Mouse (Mus musculus) embryo, embryonic 11 days (tissue): ENCODE results near the gene Rad51b.
A peak's percentile ranks its signal among the peaks of the same experiment; 100 is the strongest.

Experiments
- DNase-seq: peaks from one replicate; pipeline ENCODE4 v3.0.0-alpha.2; 2015

The Rad51b gene

GRCm38 (mm10) chr12:79585336-79585735 is 288.3 kb downstream of the Rad51b start:
- no peak for DNase-seq

GRCm38 (mm10) chr12:79588831-79589230 is 291.7 kb downstream of the Rad51b start:
- no peak for DNase-seq

DNA sequence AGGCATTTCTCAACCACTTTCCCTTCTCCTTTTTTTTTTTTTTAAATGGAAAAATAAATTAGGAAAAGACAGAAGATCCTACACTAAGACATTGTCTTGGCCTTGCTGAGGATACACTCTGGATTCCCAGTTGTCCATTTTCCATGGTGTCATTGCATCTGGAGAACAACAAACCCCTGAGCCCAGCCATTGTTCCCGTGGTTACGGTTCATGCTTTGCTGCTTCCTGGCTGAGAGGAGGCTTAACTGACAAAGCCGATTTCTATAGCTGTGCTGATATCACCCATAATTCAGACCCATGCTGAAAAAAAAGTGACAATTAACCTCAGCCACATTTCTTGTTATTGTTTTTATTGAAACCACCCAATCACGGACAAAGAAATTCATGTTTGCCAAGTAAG is 295.1 kb downstream of the Rad51b start:
- peak; percentile 50 for DNase-seq

- no peak for DNase-seq
Measured at GRCm38 (mm10) chr12:79596842-79597241, 299.8 kb downstream of the Rad51b start.

DNA sequence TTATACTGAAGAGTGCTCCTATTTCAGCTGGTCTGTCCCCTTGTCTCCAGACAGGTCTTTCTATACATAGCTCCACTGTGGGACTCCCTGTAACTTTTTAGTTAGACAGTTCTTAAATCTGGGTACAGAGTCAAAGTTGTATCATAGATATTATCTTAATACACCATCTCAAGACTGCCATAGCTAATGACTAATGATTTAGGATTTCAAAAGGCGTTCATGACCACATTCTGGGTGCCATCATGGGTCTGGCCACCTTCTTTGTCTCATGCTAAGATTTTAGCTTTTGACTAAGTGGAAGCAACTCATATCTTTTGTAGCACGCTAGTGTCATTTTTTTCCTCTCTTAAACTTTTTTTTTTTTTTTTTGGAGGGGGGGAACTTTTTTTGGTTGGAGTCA is 300.3 kb downstream of the Rad51b start:
- DNase-seq: no peak

- DNase-seq: no peak
Measured at GRCm38 (mm10) chr12:79597786-79598185, 300.7 kb downstream of the Rad51b start.

DNA sequence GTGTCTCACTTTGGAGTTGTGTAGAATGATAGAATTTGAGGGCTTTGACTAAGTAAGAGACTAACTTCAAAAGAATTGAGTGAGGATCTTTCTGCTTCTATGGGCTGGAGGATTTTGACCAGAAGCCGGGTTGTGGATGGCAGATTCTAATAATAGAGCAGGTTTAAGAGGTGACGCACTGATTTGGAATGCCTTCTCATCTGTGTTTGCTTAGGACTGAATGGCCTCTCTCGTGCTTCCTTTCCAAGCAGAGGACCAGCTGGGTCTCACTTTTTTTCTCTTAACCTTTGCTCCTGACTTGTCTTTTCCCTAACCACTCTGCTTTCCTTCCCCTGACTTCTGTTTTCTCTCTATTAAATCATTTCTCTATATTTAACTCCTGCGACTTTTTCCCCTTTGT is 301.4 kb downstream of the Rad51b start:
- DNase-seq: peak; percentile 66

GRCm38 (mm10) chr12:79598901-79599300 is 301.8 kb downstream of the Rad51b start:
- peak; percentile 39 for DNase-seq

DNA sequence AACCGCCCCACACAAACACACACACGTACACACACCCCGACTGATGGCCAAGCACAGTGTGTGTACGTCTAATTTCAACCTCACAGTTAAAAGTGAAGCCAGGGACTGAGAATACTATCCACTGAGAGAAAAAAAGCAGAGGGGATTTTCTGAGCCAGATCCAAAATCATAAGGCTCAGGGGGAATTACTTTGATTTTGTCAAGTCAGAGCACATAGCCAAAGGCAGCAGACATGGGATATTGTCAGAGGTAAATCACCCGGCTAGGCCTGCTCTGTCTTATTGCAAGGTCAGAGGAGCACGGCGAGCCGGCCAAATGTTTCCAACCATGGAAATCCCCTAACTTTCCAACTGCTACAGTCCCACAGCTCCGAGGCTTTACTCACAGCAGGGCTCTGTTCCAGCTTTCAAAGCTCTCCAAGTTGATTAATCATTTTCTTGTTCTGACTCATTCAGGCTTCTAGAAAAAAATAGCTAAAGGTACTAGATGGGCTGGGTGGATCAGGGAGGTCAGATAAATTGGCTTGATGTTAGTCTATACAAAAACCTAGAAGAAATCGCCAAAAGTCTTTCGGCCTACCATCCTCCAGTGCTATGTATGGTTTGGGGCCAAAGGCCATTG is 303.2 kb downstream of the Rad51b start:
- peak; percentile 70 for DNase-seq

- no peak for DNase-seq
Measured at GRCm38 (mm10) chr12:79602641-79603040, 305.6 kb downstream of the Rad51b start.

GRCm38 (mm10) chr12:79604850-79605249 is 307.8 kb downstream of the Rad51b start:
- DNase-seq: no peak

- DNase-seq: no peak
Measured at GRCm38 (mm10) chr12:79606197-79606631, 309.1 kb downstream of the Rad51b start.

DNA sequence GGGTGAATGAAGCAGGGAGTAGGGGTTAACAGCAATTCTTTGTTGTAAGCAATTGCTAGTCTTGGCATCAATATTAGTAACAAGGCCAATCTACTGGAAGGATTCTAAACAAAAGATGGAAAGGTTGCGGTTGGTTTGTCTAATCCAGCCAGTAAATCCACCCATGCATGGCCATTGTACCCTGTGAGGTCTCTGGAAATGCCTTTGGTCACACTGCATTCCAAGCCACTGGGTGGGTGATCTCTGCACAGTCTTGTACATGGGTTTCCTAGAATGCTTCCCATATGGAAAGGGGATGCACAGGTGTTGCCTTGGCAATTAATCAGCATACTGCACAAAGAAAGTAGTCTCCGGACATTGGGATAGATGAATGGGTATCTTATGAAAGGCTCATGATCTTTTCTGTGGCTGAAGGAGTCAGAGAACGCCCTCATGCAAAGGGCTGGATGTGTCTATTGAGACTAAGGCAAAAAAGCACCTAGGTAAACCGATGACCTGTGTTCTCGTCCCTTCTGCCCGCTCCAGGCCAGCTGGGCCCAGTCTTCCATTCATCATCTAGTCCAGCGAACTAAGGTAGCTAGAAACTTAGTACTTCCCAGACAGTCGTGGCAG is 312.4 kb downstream of the Rad51b start:
- peak; percentile 61 for DNase-seq

DNA sequence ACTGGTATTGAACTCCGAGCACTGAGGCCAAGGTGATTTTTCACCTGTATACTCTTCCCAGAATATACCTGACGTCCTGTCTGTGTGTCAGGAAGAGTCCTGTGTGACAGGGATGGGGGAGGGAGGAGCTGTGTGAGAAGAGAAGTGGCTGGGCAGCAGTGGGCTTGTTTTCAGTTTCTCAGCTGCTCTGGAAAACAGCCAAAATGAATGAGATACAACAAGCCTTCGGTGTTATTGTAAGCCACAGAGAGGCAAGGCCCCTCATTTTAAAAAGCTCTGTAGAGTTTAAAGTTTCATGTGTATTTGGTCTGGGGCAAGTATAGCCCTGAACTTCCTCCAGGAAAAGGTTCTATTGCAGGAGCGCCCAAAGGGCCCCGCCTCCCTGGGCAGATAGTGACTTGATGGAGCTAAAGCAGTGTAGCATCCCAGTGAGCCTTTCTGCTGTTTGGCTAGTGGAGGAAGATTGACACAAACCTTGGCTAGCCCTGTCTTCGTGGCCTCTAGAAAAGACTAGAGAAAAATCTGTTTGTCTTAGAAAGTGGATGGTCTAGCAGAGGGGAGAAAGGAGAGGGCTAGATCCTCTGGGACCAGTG is 313.5 kb downstream of the Rad51b start:
- DNase-seq: no peak

DNA sequence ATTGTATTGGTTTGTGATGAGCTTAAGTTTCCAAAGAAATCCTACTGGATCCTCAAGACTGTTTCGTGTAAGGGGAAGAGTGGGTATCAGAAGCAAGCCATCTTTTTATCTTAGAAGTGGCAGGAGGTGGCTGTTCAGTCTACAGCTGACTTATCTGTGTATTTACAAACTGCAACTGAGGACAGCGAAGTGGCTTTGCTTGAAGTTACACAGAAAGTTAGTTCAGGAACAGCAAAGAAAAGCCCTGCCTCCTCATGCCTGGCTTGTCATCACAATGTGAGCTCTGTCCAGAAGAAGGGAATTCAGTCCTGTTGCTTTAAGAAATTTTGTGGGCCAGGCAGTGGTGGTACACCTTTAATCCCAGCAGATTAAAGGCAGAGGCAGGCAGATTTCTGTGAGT is 314.6 kb downstream of the Rad51b start:
- DNase-seq: no peak

- peak; percentile 94 for DNase-seq
Measured at GRCm38 (mm10) chr12:79612334-79613060, 315.4 kb downstream of the Rad51b start.

DNA sequence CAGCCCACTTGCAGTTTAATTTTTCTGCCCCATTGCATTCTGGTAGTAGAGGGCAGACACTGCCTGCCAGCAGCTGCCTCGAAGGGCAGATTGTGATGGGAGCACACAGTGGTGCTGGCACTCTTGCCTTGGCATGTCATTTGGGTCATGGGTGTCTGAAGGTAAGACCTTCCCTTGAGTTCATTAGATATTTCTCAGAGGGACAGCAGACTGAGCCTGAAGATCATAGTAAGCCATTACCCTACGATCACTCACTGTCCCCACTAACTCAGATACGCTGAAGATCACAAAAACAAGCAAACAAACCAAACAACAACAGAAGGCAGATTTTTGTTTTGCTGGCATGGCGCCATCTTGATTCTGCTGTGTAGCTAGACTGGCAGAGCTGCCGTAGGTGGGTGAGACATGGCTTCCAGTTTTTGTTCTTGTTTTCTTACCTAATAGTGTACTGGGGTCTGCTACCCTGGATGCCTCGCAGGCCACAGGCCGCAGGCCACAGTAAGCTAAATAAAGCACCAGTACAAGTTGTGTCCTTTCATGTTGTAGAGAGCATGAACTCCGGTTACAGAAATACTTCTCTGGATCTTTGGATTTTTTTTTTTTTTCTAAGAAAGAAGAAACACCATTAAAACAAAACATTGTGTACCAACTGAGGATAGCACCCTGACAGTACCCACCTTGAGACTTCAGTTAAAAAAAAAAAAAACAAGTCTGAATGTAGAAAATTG is 316.1 kb downstream of the Rad51b start:
- DNase-seq: no peak

- DNase-seq: no peak
Measured at GRCm38 (mm10) chr12:79613846-79614582, 316.9 kb downstream of the Rad51b start.

DNA sequence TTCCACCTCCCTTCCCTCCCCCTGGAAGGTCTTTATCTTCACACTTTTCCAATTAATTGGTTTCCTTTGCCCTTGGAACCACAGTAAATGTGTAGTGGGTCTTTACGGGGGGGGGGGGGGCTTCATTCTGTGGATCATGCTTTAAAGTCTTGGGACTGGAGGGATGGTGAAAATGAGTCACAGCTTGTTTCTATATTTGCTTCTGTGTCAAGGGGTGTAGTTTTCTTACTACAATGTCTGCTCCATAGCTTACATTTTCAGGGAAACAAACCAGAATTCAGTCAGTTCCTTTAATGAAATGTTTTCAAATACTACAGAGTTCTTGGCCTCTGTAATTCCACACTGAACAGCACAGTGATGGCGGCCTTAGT is 317.5 kb downstream of the Rad51b start:
- DNase-seq: no peak

- DNase-seq: no peak
Measured at GRCm38 (mm10) chr12:79615717-79616316, 318.7 kb downstream of the Rad51b start.

DNA sequence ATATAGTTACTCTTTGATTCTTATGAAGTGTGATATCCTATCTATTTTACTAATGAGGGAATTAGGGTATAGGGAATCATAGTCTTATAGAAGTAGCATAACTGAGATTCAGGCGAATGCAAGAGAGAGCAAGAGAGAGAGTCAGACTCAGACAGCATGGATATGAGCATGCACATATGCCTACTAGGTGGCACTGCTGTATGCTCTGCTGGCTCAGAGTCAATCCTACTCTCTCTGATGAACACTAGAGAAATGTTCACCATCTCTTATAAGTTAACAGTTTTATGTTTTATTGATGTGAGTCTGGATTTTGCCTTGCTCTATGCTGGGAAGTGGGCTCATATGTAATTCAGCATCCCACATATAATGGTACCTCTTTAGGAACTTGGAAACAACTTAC is 321.9 kb downstream of the Rad51b start:
- DNase-seq: no peak

DNA sequence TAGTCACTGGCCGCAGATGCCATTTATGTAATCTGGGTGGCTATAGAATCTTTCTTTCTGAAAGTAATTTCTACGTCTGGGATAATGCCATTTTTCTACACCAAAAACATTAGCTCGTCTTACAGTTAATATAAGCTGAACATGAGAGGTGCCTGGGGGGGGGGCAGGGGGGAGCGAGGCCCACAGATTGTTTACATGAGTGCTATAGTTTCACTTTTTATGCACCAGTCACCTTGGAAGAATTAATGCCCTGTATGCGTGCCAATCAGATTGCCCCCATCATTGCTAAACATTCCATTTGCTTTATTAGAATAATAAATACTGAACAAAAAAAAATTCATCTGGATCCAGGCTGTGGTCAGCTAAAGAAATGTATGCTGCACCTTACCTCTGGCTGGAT is 323.6 kb downstream of the Rad51b start:
- no peak for DNase-seq
